Mouse (Mus musculus): ENCODE results near the gene Hs6st3. TPM values are rescaled to one million over a fixed set of nuclear protein-coding genes. Genes with fewer than 3 reads are reported as not detected.
A peak's percentile ranks its signal among the peaks of the same experiment; 100 is the strongest.
"Not testable (repeated sequence)": the region's sequence is repeated elsewhere in the genome, so short reads cannot be mapped to it uniquely, and the experiment has no call there.

Gene Hs6st3
- polyA plus RNA-seq, 1 experiment, result 0.08 TPM

GRCm38 (mm10) chr14:119248001-119248607 is 110.0 kb downstream of the Hs6st3 start:
- no peak for DNase-seq
- H3K4me1 ChIP-seq (ENCODE audit: control insufficient read depth, insufficient read depth, low read length), result no peaks in the 10 kb centered on the region
- H3K4me3 ChIP-seq (ENCODE audit: insufficient read depth, low read depth, low read length), result no peak overlapping the region
- TF ChIP-seq CTCF (conservative IDR thresholded peaks at IDR 0.05; ENCODE audit: insufficient read depth, insufficient read length, low read depth, low read length) (no peak), POLR2A (IDR thresholded peaks at IDR 0.05; ENCODE audit: low read depth, low read length) (no peak)
- 74% methylated on average over 16 of the region's 16 CpGs for WGBS
- H3K36me3 ChIP-seq (ENCODE audit: control insufficient read depth, insufficient read depth, low read length), result no peaks in the 10 kb centered on the region
- no peak overlapping the region for H3K27ac ChIP-seq (ENCODE audit: insufficient read depth, low read depth, low read length)
- H3K27me3 ChIP-seq (replicated peaks; ENCODE audit: control insufficient read depth, insufficient read depth, low read length), result no peaks in the 10 kb centered on the region

GRCm38 (mm10) chr14:119250353-119250752 is 112.2 kb downstream of the Hs6st3 start:
- TF ChIP-seq POLR2A (IDR thresholded peaks at IDR 0.05; ENCODE audit: low read depth, low read length), result no peak
- no peak for TF ChIP-seq CTCF (conservative IDR thresholded peaks at IDR 0.05; ENCODE audit: insufficient read depth, insufficient read length, low read depth, low read length)
- no peak for DNase-seq
- H3K36me3 ChIP-seq (ENCODE audit: control insufficient read depth, insufficient read depth, low read length), result no peaks in the 10 kb centered on the region
- WGBS, result 70% methylated on average over 10 of the region's 10 CpGs
- H3K27me3 ChIP-seq (replicated peaks; ENCODE audit: control insufficient read depth, insufficient read depth, low read length), result no peaks in the 10 kb centered on the region
- no peak overlapping the region for H3K27ac ChIP-seq (ENCODE audit: insufficient read depth, low read depth, low read length)
- no peaks in the 10 kb centered on the region for H3K4me1 ChIP-seq (ENCODE audit: control insufficient read depth, insufficient read depth, low read length)
- H3K4me3 ChIP-seq (ENCODE audit: insufficient read depth, low read depth, low read length), result no peak overlapping the region

- Histone ChIP-seq H3K4me1 (ENCODE audit: control insufficient read depth, insufficient read depth, low read length) (no peaks in the 10 kb centered on the region), H3K36me3 (ENCODE audit: control insufficient read depth, insufficient read depth, low read length) (no peaks in the 10 kb centered on the region), H3K27me3 (replicated peaks; ENCODE audit: control insufficient read depth, insufficient read depth, low read length) (no peaks in the 10 kb centered on the region), H3K4me3 (ENCODE audit: insufficient read depth, low read depth, low read length) (no peak overlapping the region), H3K27ac (ENCODE audit: insufficient read depth, low read depth, low read length) (no peak overlapping the region)
- no peak for TF ChIP-seq POLR2A (IDR thresholded peaks at IDR 0.05; ENCODE audit: low read depth, low read length)
- no peak for TF ChIP-seq CTCF (conservative IDR thresholded peaks at IDR 0.05; ENCODE audit: insufficient read depth, insufficient read length, low read depth, low read length)
- WGBS, result 71% methylated on average over 3 of the region's 3 CpGs
- no peak for DNase-seq
Observed at GRCm38 (mm10) chr14:119255396-119255795, 117.3 kb downstream of the Hs6st3 start.

DNA sequence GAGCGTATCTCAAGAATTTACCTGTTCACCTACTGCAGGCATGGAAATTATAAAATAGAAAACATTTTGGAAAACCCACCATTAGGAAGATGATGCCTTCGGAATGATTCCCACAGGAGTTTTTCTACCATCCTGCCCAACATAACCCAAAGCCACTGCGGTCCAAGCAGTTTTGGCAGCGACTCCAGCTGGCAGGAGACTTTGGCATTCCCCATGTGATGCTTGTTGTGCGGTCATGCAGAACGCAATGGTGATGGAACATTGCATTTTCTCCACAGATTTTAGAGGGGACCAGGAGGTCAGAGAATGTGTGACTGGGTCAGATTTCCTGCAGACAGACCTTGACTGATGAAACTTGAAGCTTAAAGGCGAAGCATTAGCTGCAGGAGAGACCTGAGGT is 118.9 kb downstream of the Hs6st3 start:
- Histone ChIP-seq H3K36me3 (ENCODE audit: control insufficient read depth, insufficient read depth, low read length) (no peaks in the 10 kb centered on the region), H3K27me3 (replicated peaks; ENCODE audit: control insufficient read depth, insufficient read depth, low read length) (no peaks in the 10 kb centered on the region), H3K4me3 (ENCODE audit: insufficient read depth, low read depth, low read length) (no peak overlapping the region), H3K4me1 (ENCODE audit: control insufficient read depth, insufficient read depth, low read length) (no peaks in the 10 kb centered on the region), H3K27ac (ENCODE audit: insufficient read depth, low read depth, low read length) (no peak overlapping the region)
- TF ChIP-seq POLR2A (IDR thresholded peaks at IDR 0.05; ENCODE audit: low read depth, low read length) (no peak), CTCF (conservative IDR thresholded peaks at IDR 0.05; ENCODE audit: insufficient read depth, insufficient read length, low read depth, low read length) (no peak)
- WGBS, result 66% methylated on average over 7 of the region's 7 CpGs
- DNase-seq, result peak; percentile 70

DNA sequence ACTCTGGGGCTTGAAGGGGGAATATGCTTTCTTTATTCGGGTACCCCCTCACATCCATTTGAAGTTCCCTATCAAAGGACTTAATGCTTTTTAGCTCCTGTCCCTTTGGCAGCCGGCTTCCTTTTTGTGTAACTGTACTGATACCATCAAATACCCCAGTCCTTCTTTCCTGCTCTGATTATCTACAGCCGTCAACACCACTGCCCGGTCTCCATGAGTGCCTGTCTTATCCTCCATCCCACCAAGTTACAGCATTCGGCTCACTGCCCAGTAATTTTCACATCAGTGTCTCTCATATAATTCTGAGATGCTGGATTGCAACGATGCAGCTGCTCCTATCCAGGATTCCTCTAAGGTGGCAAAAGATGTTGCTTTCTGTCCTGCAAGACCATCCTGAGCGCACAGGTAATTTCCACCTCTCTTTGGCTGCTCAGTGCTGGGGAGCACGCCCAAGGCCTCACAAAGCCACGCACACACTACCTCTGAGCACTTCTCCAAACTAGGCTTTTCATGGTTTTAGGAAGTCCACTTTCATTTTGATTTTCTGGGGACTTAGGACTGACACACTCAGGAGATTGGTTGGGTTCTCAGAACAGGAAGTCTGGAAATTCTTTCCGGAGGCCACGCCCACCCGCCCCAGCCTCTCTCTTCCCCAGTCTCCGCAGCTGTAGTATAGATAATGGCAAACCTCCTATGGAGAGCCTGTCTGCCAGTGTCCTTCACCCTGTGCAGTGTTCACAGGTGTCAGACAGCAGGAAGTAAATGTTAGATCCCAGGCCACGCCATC is 122.2 kb downstream of the Hs6st3 start:
- no peaks in the 10 kb centered on the region for H3K27me3 ChIP-seq (replicated peaks; ENCODE audit: control insufficient read depth, insufficient read depth, low read length)
- no peaks in the 10 kb centered on the region for H3K36me3 ChIP-seq (ENCODE audit: control insufficient read depth, insufficient read depth, low read length)
- no peak overlapping the region for H3K27ac ChIP-seq (ENCODE audit: insufficient read depth, low read depth, low read length)
- H3K4me3 ChIP-seq (ENCODE audit: insufficient read depth, low read depth, low read length), result no peak overlapping the region
- TF ChIP-seq POLR2A (IDR thresholded peaks at IDR 0.05; ENCODE audit: low read depth, low read length), result no peak
- TF ChIP-seq CTCF (conservative IDR thresholded peaks at IDR 0.05; ENCODE audit: insufficient read depth, insufficient read length, low read depth, low read length), result no peak
- no peak for DNase-seq
- H3K4me1 ChIP-seq (ENCODE audit: control insufficient read depth, insufficient read depth, low read length), result no peaks in the 10 kb centered on the region
- 77% methylated on average over 14 of the region's 14 CpGs for WGBS

GRCm38 (mm10) chr14:119266334-119266733 is 128.2 kb downstream of the Hs6st3 start:
- 82% methylated on average over 7 of the region's 7 CpGs for WGBS
- H3K36me3 ChIP-seq (ENCODE audit: control insufficient read depth, insufficient read depth, low read length), result no peaks in the 10 kb centered on the region
- no peak for DNase-seq
- no peaks in the 10 kb centered on the region for H3K4me1 ChIP-seq (ENCODE audit: control insufficient read depth, insufficient read depth, low read length)
- TF ChIP-seq POLR2A (IDR thresholded peaks at IDR 0.05; ENCODE audit: low read depth, low read length), result no peak
- TF ChIP-seq CTCF (conservative IDR thresholded peaks at IDR 0.05; ENCODE audit: insufficient read depth, insufficient read length, low read depth, low read length), result no peak
- no peaks in the 10 kb centered on the region for H3K27me3 ChIP-seq (replicated peaks; ENCODE audit: control insufficient read depth, insufficient read depth, low read length)
- no peak overlapping the region for H3K4me3 ChIP-seq (ENCODE audit: insufficient read depth, low read depth, low read length)
- H3K27ac ChIP-seq (ENCODE audit: insufficient read depth, low read depth, low read length), result no peak overlapping the region

DNA sequence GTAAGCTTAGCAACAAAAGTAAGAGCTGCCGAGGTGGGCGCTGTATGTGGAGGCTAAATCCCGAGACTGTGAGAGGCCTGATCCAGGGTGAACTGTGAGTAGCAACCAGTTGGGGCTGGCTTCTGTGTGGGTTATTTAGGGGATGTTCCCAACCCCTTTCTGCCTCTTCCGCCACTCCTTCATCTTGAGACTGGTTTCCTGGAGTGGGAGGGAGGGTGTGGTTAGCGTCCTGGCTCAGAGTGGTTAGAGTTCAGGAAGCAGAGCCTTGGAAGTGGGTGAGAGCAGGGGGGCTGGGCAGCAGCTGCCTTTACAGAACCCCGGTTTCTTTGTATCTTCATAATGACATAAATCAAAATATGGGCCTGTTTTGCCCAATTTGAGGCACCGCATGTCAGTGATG is 134.9 kb downstream of the Hs6st3 start:
- WGBS, result 58% methylated on average over 7 of the region's 7 CpGs
- no peaks in the 10 kb centered on the region for H3K4me1 ChIP-seq (ENCODE audit: control insufficient read depth, insufficient read depth, low read length)
- no peak for DNase-seq
- no peak overlapping the region for H3K4me3 ChIP-seq (ENCODE audit: insufficient read depth, low read depth, low read length)
- H3K27ac ChIP-seq (ENCODE audit: insufficient read depth, low read depth, low read length), result no peak overlapping the region
- TF ChIP-seq POLR2A (IDR thresholded peaks at IDR 0.05; ENCODE audit: low read depth, low read length), result no peak
- TF ChIP-seq CTCF (conservative IDR thresholded peaks at IDR 0.05; ENCODE audit: insufficient read depth, insufficient read length, low read depth, low read length), result no peak
- no peaks in the 10 kb centered on the region for H3K36me3 ChIP-seq (ENCODE audit: control insufficient read depth, insufficient read depth, low read length)
- H3K27me3 ChIP-seq (replicated peaks; ENCODE audit: control insufficient read depth, insufficient read depth, low read length), result no peaks in the 10 kb centered on the region

DNA sequence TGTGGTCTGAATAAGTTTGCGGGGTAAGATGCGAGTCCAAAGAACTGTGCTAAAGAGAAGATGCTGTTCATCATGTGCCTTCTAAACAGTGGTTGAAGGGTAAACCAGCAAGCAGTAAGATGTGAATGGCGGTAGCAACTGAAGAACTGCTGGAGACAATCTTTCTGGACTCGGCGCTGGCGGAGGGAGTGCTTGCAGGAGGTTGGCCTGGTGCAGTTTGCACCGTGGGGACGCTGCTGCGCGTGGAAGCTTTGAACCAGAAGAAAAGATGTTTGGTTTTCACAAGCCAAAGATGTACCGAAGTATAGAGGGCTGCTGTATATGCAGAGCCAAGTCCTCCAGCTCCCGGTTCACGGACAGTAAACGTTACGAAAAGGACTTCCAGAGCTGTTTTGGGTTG is 140.0 kb downstream of the Hs6st3 start:
- WGBS, result 91% methylated on average over 15 of the region's 15 CpGs
- not testable (repeated sequence) for H3K4me1 ChIP-seq (ENCODE audit: control insufficient read depth, insufficient read depth, low read length); H3K27ac ChIP-seq (ENCODE audit: insufficient read depth, low read depth, low read length); H3K36me3 ChIP-seq (ENCODE audit: control insufficient read depth, insufficient read depth, low read length); DNase-seq; H3K27me3 ChIP-seq (replicated peaks; ENCODE audit: control insufficient read depth, insufficient read depth, low read length); H3K4me3 ChIP-seq (ENCODE audit: insufficient read depth, low read depth, low read length)

All from kidney, adult 2 months (tissue).